Mouse (Mus musculus): ENCODE results near the gene Xkr7. TPM values are rescaled to one million over a fixed set of nuclear protein-coding genes. Genes with fewer than 3 reads are reported as not detected.

The Xkr7 gene
- polyA plus RNA-seq (2017; shearing (Covaris generic)) = under 1 TPM in 1 of 2 experiments, not detected in 1; 0.21 TPM

GRCm38 (mm10) chr2:153031126-153032082 is at the start of gene Xkr7:
Xkr7 (plus strand) TSS chr2:153031852.

GRCm38 (mm10) chr2:153014758-153015593 is 16.7 kb upstream of the Xkr7 start, which contains the start of gene Pdrg1:
Pdrg1 (minus strand) TSS chr2:153015427.

GRCm38 (mm10) chr2:153065747-153066508 is 34.3 kb downstream of the Xkr7 start, which contains the start of gene Ccm2l:
Ccm2l (plus strand) TSS chr2:153065955.

Other genes starting within 250 kb of the Xkr7 start
- gene Bcl2l1, start 200.1 kb upstream of the Xkr7 start, polyA plus RNA-seq (2017; shearing (Covaris generic)) = 10 to 100 TPM; 39.2 to 67.9 TPM
- gene Tpx2, start 183.9 kb upstream of the Xkr7 start, polyA plus RNA-seq (2017; shearing (Covaris generic)) = 1 to 10 TPM; 2.2 to 3.7 TPM
- gene Mylk2, start 120.5 kb upstream of the Xkr7 start, polyA plus RNA-seq (2017; shearing (Covaris generic)) = under 1 TPM in 1 of 2 experiments, not detected in 1; 0.24 TPM
- gene Foxs1, start 98.6 kb upstream of the Xkr7 start, polyA plus RNA-seq (2017; shearing (Covaris generic)) = under 1 TPM; 0.52 to 0.65 TPM
- gene Dusp15, start 80.2 kb upstream of the Xkr7 start, polyA plus RNA-seq (2017; shearing (Covaris generic)) = under 1 TPM in 1 of 2 experiments, not detected in 1; 0.60 TPM
- 1 to 10 TPM in 1 of 2 experiments, under 1 TPM in 1; 0.71 to 1.8 TPM for gene Ttll9, start 69.4 kb upstream of the Xkr7 start, polyA plus RNA-seq (2017; shearing (Covaris generic))
- 100 to 1,000 TPM; 159 to 166 TPM for gene Pdrg1, start 16.4 kb upstream of the Xkr7 start, polyA plus RNA-seq (2017; shearing (Covaris generic))
- not detected for gene Ccm2l, start 34.1 kb downstream of the Xkr7 start, polyA plus RNA-seq (2017; shearing (Covaris generic))
- gene Hck, start 76.6 kb downstream of the Xkr7 start, polyA plus RNA-seq (2017; shearing (Covaris generic)) = 1 to 10 TPM in 1 of 2 experiments, under 1 TPM in 1; 0.43 to 3.5 TPM
- gene Tm9sf4, start 129.5 kb downstream of the Xkr7 start, polyA plus RNA-seq (2017; shearing (Covaris generic)) = 10 to 100 TPM; 38.2 to 56.3 TPM
- gene Tspyl3, start 193.6 kb downstream of the Xkr7 start, polyA plus RNA-seq (2017; shearing (Covaris generic)) = 10 to 100 TPM; 31.2 to 41.0 TPM
- 10 to 100 TPM; 16.7 to 23.2 TPM for gene Plagl2, start 209.6 kb downstream of the Xkr7 start, polyA plus RNA-seq (2017; shearing (Covaris generic))
- 10 to 100 TPM; 20.7 to 23.1 TPM for gene Pofut1, start 209.7 kb downstream of the Xkr7 start, polyA plus RNA-seq (2017; shearing (Covaris generic))